Mouse (Mus musculus) CH12.LX (cell line): ENCODE results near the gene Cyp2w1.

Experiments used
- CTCF ChIP-seq, 2 experiments: IDR thresholded peaks in 1 of 2; conservative IDR thresholded peaks in 1 of 2; 2 replicates each; pipeline ENCODE4 v1.5.1; 2011 to 2012; ENCODE audit warnings: low read depth in 2 of 2, low read length in 2 of 2, improper control_type of control experiment in 1 of 2, inconsistent platforms in 1 of 2, mild to moderate bottlenecking in 1 of 2, moderate library complexity in 1 of 2
- EP300 ChIP-seq: IDR thresholded peaks from 2 replicates; pipeline ENCODE4 v1.6.1; 2011; ENCODE audit warnings: low read length, improper control_type of control experiment
- GABPA ChIP-seq: IDR thresholded peaks from 2 replicates; pipeline ENCODE4 v1.6.1; 2012; ENCODE audit warnings: low read depth, low read length, improper control_type of control experiment, inconsistent platforms; ENCODE audit not compliant: insufficient replicate concordance
- HCFC1 ChIP-seq: IDR thresholded peaks from 2 replicates; pipeline ENCODE4 v1.6.1; 2012; ENCODE audit warnings: low read depth, mild to moderate bottlenecking, inconsistent platforms, low read length, improper control_type of control experiment
- IRF4 ChIP-seq: IDR thresholded peaks from 2 replicates; pipeline ENCODE4 v1.6.1; 2014; ENCODE audit warnings: low read depth, mild to moderate bottlenecking, inconsistent platforms, low read length, improper control_type of control experiment
- MAX ChIP-seq: IDR thresholded peaks from 2 replicates; pipeline ENCODE4 v1.6.1; 2011; ENCODE audit warnings: low read length, improper control_type of control experiment
- MXI1 ChIP-seq: IDR thresholded peaks from 2 replicates; pipeline ENCODE4 v1.6.1; 2011; ENCODE audit warnings: mild to moderate bottlenecking, low read depth, low read length, improper control_type of control experiment
- POLR2A ChIP-seq: IDR thresholded peaks from 2 replicates; pipeline ENCODE4 v1.6.1; 2011; ENCODE audit warnings: low read depth, mild to moderate bottlenecking, improper control_type of control experiment, low read length
- SMC3 ChIP-seq: IDR thresholded peaks from 2 replicates; pipeline ENCODE4 v1.6.1; 2011; ENCODE audit warnings: low read depth, low read length, improper control_type of control experiment
- TCF12 ChIP-seq: IDR thresholded peaks from 2 replicates; pipeline ENCODE4 v1.6.1; 2014; ENCODE audit warnings: low read depth, mild to moderate bottlenecking, inconsistent platforms, low read length, improper control_type of control experiment
- ZMIZ1 ChIP-seq: IDR thresholded peaks from 2 replicates; pipeline ENCODE4 v1.6.1; 2012; ENCODE audit warnings: low read depth, mild to moderate bottlenecking, inconsistent platforms, low read length, improper control_type of control experiment

DNA sequence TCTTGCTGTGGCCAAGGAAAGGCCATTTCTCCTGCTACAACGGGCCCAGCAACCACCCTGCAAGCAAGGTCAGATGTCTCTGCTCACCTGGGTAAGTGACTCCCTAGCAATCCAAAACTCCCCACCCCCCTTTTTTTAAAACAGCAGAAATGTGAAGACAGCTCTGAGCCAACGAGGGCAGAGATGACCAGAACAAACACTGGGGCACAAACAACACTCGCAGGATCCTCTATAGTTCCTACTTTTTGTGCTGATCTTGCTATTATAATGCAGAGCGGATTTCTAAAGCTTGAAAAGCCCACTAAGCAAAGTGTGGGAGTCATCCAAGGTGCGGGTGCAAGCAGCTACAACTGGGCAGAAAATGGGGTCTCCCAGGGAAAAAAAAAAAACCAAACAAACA lies 18.7 kb downstream of the Cyp2w1 start:
- TF ChIP-seq GABPA = no peak
- TF ChIP-seq MXI1 = no peak
- TF ChIP-seq HCFC1 = no peak
- no peak for TF ChIP-seq ZMIZ1
- TF ChIP-seq POLR2A = no peak
- no peak for TF ChIP-seq TCF12
- TF ChIP-seq EP300 = no peak
- no peak for TF ChIP-seq CTCF (conservative IDR thresholded peaks at IDR 0.05 in 1 of 2, IDR thresholded peaks at IDR 0.05 in 1 of 2; ENCODE audit: low read depth in 2 of 2, low read length in 2 of 2)
- no peak for TF ChIP-seq MAX
- no peak for TF ChIP-seq SMC3
- no peak for TF ChIP-seq IRF4
